Mouse (Mus musculus): ENCODE data around the gene Dhrs4. TPM values are rescaled to one million over a fixed set of nuclear protein-coding genes. Genes with fewer than 3 reads are reported as not detected.

Dhrs4 gene
- polyA plus RNA-seq, 1 experiment from 2014 or later: 42.7 TPM

GRCm38 (mm10) chr14:55490361-55491201, 12.0 kb downstream of the Dhrs4 start, which contains the start of gene Carmil3:
Gene Carmil3 (plus strand): TSS chr14:55490651.
- Histone ChIP-seq H3K4me1 (peaks cover 19% of the 10 kb centered on the region), H3K27ac (peak within 1 kb of the TSS; percentile 93), H3K9ac (peak within 1 kb of the TSS; percentile 90), H3K27me3 (no peaks in the 10 kb centered on the region), H3K9me3 (replicated peaks) (no peaks in the 10 kb centered on the region), H3K4me2 (replicated peaks) (peak within 1 kb of the TSS; percentile 76), H3K4me3 (peak within 1 kb of the TSS; percentile 82), H3K36me3 (peaks cover 19% of the 10 kb centered on the region)
- WGBS: under 1% methylated on average over 65 of the region's 68 CpGs
- peak; percentile 92 for ATAC-seq (ENCODE audit: low FRiP score)

DNA sequence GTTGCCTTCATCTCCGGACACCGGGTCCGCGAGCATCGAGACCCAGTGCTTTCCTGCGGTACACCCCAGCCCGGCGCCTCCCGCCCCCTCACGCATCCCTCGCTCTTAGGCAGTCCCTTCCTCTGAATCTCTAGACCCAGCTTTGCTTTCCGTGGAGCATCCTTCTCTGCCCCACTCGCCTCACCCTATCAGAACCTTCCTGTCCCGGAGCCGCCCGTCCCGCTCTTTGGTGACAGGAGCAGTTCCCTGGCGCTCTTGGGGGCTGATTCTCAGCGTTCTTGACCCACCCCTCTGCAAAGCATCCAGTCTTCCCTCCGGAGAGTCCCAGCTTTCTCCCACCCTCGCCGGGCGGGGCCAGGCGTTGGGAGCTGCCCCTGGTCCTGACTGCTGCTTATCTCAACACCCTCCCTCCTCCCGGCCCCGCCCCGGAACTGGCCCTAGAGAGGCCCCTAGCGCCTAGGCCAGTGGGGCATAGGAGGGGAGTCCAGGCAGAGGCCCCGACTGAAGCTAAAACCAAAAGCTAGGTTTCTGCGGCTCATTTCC, 12.8 kb downstream of the Dhrs4 start:
- H3K9me3 ChIP-seq (replicated peaks): no peaks in the 10 kb centered on the region
- peak; percentile 77 for ATAC-seq (ENCODE audit: low FRiP score)

GRCm38 (mm10) chr14:55492103-55492502, 13.5 kb downstream of the Dhrs4 start:
- H3K4me1 ChIP-seq: peaks cover 19% of the 10 kb centered on the region
- no peaks in the 10 kb centered on the region for H3K9me3 ChIP-seq (replicated peaks)
- H3K36me3 ChIP-seq: peaks cover 19% of the 10 kb centered on the region
- peak overlapping the region; percentile 76 for H3K4me2 ChIP-seq (replicated peaks)
- peak overlapping the region; percentile 82 for H3K4me3 ChIP-seq
- H3K27me3 ChIP-seq: no peaks in the 10 kb centered on the region
- 39% methylated on average over 3 of the region's 3 CpGs for WGBS
- H3K27ac ChIP-seq: no peak overlapping the region
- peak overlapping the region; percentile 90 for H3K9ac ChIP-seq
- no peak for ATAC-seq (ENCODE audit: low FRiP score)

More for the DNA sequence above, 12.8 kb downstream of the Dhrs4 start:
- Histone ChIP-seq H3K27ac (peak overlapping the region; percentile 93), H3K4me1 (peaks cover 19% of the 10 kb centered on the region), H3K4me3 (peak overlapping the region; percentile 82), H3K27me3 (no peaks in the 10 kb centered on the region), H3K4me2 (replicated peaks) (peak overlapping the region; percentile 76), H3K36me3 (peaks cover 19% of the 10 kb centered on the region), H3K9ac (peak overlapping the region; percentile 90)
- WGBS: under 1% methylated on average over 29 of the region's 30 CpGs

DNA sequence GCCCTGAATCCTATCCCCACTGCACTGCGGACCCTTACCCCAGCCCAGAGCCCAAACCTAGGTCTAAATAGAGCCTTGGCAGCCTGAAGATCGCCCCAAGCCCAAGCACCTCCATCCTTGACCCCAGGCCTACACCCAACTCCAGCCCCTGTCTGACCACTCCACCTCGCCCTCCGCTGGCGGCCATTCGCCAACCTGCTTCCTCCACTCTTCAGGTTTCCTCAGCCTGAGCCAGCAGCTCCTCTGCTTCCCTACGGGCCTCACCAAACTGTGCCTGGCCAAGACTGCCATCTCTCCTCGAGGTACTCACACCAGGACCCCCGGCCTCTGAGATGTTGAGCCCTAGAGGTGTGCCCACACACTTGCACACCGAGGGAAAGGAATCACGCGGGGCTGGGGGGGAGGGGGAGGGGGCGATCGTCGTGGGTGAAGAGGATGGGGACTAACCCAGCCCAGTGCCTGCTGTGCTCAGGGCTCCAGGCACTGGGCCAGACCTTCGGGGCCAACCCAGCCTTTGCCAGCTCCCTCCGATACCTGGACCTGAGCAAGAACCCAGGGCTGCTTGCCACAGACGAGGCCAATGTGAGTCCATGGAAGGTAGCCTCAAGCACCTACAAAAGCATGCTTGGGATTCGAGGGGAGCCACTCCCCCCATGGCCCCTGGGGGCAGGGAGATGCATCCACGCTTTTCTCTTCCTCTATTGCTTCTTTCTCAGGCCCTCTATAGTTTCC, 17.1 kb downstream of the Dhrs4 start:
- WGBS: 81% methylated on average over 17 of the region's 20 CpGs
- H3K27me3 ChIP-seq: no peaks in the 10 kb centered on the region

GRCm38 (mm10) chr14:55496761-55497448, 18.3 kb downstream of the Dhrs4 start:
- 74% methylated on average over 15 of the region's 16 CpGs for WGBS
- Histone ChIP-seq H3K4me1 (peaks cover 12% of the 10 kb centered on the region), H3K4me3 (no peak overlapping the region), H3K9me3 (replicated peaks) (no peaks in the 10 kb centered on the region), H3K36me3 (peaks cover 52% of the 10 kb centered on the region), H3K27ac (no peak overlapping the region), H3K4me2 (replicated peaks) (no peak overlapping the region), H3K27me3 (no peaks in the 10 kb centered on the region), H3K9ac (no peak overlapping the region)
- peak; percentile 23 for ATAC-seq (ENCODE audit: low FRiP score)

More for the DNA sequence above, 17.1 kb downstream of the Dhrs4 start:
- no peaks in the 10 kb centered on the region for H3K9me3 ChIP-seq (replicated peaks)
- no peak overlapping the region for H3K27ac ChIP-seq
- ATAC-seq (ENCODE audit: low FRiP score): no peak
- H3K4me2 ChIP-seq (replicated peaks): no peak overlapping the region
- H3K9ac ChIP-seq: no peak overlapping the region
- peaks cover 17% of the 10 kb centered on the region for H3K4me1 ChIP-seq
- H3K36me3 ChIP-seq: peaks cover 43% of the 10 kb centered on the region
- H3K4me3 ChIP-seq: no peak overlapping the region

- peak; percentile 67 for ATAC-seq (ENCODE audit: low FRiP score)
Observed at GRCm38 (mm10) chr14:55497449-55497821, 18.9 kb downstream of the Dhrs4 start.

DNA sequence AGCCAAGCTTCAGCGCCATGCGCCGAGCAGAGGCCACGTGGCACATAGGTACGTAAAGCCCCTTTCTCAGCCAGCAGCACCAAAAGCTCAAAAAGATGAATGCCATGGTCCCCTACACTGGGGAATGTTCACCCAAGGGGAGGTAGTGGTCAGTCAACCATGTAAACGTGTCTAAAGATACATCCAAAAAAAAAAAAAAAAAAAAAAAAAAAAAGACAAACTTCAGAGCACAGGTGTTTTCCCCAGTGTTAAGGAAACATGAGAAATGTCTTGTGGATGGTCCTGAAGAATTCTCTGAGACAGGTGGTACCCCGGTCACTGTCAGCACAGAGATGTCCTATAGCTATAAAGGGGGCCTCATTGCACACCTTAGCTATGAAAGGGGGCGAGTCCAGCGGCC, 27.1 kb downstream of the Dhrs4 start:
- H3K4me2 ChIP-seq (replicated peaks): no peak overlapping the region
- H3K27ac ChIP-seq: no peak overlapping the region
- WGBS: 88% methylated on average over 9 of the region's 9 CpGs
- peaks cover 11% of the 10 kb centered on the region for H3K4me1 ChIP-seq
- H3K4me3 ChIP-seq: no peak overlapping the region
- no peak overlapping the region for H3K9ac ChIP-seq
- H3K27me3 ChIP-seq: no peaks in the 10 kb centered on the region
- peaks cover 33% of the 10 kb centered on the region for H3K36me3 ChIP-seq
- H3K9me3 ChIP-seq (replicated peaks): no peaks in the 10 kb centered on the region
- no peak for ATAC-seq (ENCODE audit: low FRiP score)

More at GRCm38 (mm10) chr14:55497449-55497821, 18.9 kb downstream of the Dhrs4 start:
- Histone ChIP-seq H3K4me3 (no peak overlapping the region), H3K9me3 (replicated peaks) (no peaks in the 10 kb centered on the region), H3K4me1 (peaks cover 7% of the 10 kb centered on the region), H3K27ac (no peak overlapping the region), H3K9ac (no peak overlapping the region), H3K36me3 (peaks cover 57% of the 10 kb centered on the region), H3K4me2 (replicated peaks) (no peak overlapping the region), H3K27me3 (no peaks in the 10 kb centered on the region)
- WGBS: 25% methylated on average over 6 of the region's 6 CpGs

- Histone ChIP-seq H3K4me3 (no peak overlapping the region), H3K9ac (0 out of 2 replicates have a peak overlapping the region, but pooled peaks have one; percentile 19), H3K4me1 (peaks cover 19% of the 10 kb centered on the region), H3K27me3 (peaks cover 7% of the 10 kb centered on the region; the same call in 1 of the 2 replicates), H3K4me2 (replicated peaks) (no peak overlapping the region), H3K9me3 (replicated peaks) (no peaks in the 10 kb centered on the region), H3K27ac (no peak overlapping the region), H3K36me3 (peaks cover 14% of the 10 kb centered on the region; the same call in 1 of the 2 replicates)
- WGBS: 48% methylated on average over 7 of the region's 7 CpGs
- no peak for ATAC-seq (ENCODE audit: low FRiP score)
Observed at GRCm38 (mm10) chr14:55507801-55508200, 29.2 kb downstream of the Dhrs4 start.

GRCm38 (mm10) chr14:55509540-55509939, 31.0 kb downstream of the Dhrs4 start:
- H3K4me3 ChIP-seq: no peak overlapping the region
- no peaks in the 10 kb centered on the region for H3K9me3 ChIP-seq (replicated peaks)
- ATAC-seq (ENCODE audit: low FRiP score): no peak
- H3K27me3 ChIP-seq: peaks cover 9% of the 10 kb centered on the region; the same call in 1 of the 2 replicates
- WGBS: 71% methylated on average over 10 of the region's 10 CpGs
- H3K9ac ChIP-seq: no peak overlapping the region
- H3K36me3 ChIP-seq: 0 out of 2 replicates have a peak, but pooled peaks cover 6% of the 10 kb centered on the region
- H3K4me1 ChIP-seq: peaks cover 19% of the 10 kb centered on the region
- H3K4me2 ChIP-seq (replicated peaks): no peak overlapping the region
- H3K27ac ChIP-seq: no peak overlapping the region

DNA sequence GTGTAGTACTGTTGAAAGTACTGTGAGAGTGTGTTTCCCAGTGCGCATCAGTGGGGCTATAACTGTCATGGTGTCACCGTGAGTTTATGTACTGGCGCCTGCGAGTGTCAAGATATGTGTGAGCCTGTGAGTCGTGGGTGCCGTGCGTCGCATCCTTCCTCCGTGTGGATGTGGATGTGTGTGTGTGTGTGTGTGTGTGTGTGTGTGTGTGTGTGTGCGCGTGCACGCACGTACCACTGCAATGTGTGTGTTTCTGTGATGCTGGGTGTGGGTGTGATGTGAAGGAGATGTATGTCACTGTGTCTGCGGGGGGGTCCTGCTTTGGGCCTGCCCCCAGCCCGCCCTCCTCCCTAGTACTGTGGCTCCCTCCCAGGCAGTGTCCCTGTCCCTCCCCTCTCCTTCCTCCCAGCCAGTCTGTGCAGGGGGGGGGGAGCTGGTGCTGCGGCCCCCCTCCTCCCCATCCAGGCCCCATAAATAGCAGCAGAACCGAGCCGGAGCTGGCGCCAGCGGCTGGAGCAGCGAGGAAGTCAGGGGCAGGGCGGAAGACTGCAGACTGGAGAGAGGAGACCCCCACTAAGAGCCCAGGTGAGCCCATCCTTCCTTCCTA, 31.7 kb downstream of the Dhrs4 start, which contains the start of gene Cpne6:
Gene Cpne6, plus strand, starts transcription at position 321 of the 607 bp plus-strand sequence.
- peaks cover 9% of the 10 kb centered on the region; the same call in 1 of the 2 replicates for H3K27me3 ChIP-seq
- no peak within 1 kb of the TSS for H3K4me2 ChIP-seq (replicated peaks)
- H3K4me3 ChIP-seq: no peak within 1 kb of the TSS
- no peak for ATAC-seq (ENCODE audit: low FRiP score)
- no peak within 1 kb of the TSS for H3K9ac ChIP-seq
- H3K36me3 ChIP-seq: 0 out of 2 replicates have a peak, but pooled peaks cover 6% of the 10 kb centered on the region
- H3K9me3 ChIP-seq (replicated peaks): no peaks in the 10 kb centered on the region
- 69% methylated on average over 19 of the region's 22 CpGs for WGBS
- H3K27ac ChIP-seq: no peak within 1 kb of the TSS
- peaks cover 19% of the 10 kb centered on the region for H3K4me1 ChIP-seq

GRCm38 (mm10) chr14:55511037-55511436, 32.5 kb downstream of the Dhrs4 start:
- H3K27ac ChIP-seq: no peak overlapping the region
- 0 out of 2 replicates have a peak, but pooled peaks cover 6% of the 10 kb centered on the region for H3K36me3 ChIP-seq
- H3K9ac ChIP-seq: no peak overlapping the region
- 0 out of 2 replicates have a peak, but pooled peaks have one; percentile 5 for ATAC-seq (ENCODE audit: low FRiP score)
- peaks cover 19% of the 10 kb centered on the region for H3K4me1 ChIP-seq
- H3K4me2 ChIP-seq (replicated peaks): no peak overlapping the region
- H3K4me3 ChIP-seq: no peak overlapping the region
- WGBS: 57% methylated on average over 7 of the region's 7 CpGs
- peaks cover 9% of the 10 kb centered on the region; the same call in 1 of the 2 replicates for H3K27me3 ChIP-seq
- H3K9me3 ChIP-seq (replicated peaks): no peaks in the 10 kb centered on the region

All from hindbrain, embryonic 12.5 days (tissue).